Mouse (Mus musculus): ENCODE measurements around the gene Adgrg3. TPM values are rescaled to one million over a fixed set of nuclear protein-coding genes. Genes with fewer than 3 reads are reported as not detected.

Adgrg3 gene
- polyA plus RNA-seq, 1 experiment from 2014 or later = 3.7 TPM

- no peak for ATAC-seq (ENCODE audit: insufficient number of reproducible peaks, insufficient read depth, low FRiP score, low read depth)
- H3K4me2 ChIP-seq (ENCODE audit: low read length) = no peak overlapping the region
- H3K27ac ChIP-seq (replicated peaks in 1 of 2; ENCODE audit: control insufficient read depth in 1 of 2, insufficient read depth in 1 of 2, low read depth in 2 of 2, low read length in 2 of 2) = no peak overlapping the region
- no peaks in the 10 kb centered on the region for H3K9me3 ChIP-seq (ENCODE audit: control insufficient read depth, low read length)
- H3K4me3 ChIP-seq (ENCODE audit: control insufficient read depth in 1 of 2, insufficient read depth in 1 of 2, low read depth in 1 of 2, low read length in 2 of 2) = no peak overlapping the region
- no peaks in the 10 kb centered on the region for H3K4me1 ChIP-seq (ENCODE audit: control insufficient read depth in 2 of 2, insufficient read depth in 2 of 2, low read length in 2 of 2)
- H3K27me3 ChIP-seq (ENCODE audit: control insufficient read depth, insufficient read depth, low read length) = no peaks in the 10 kb centered on the region
- no peaks in the 10 kb centered on the region for H3K36me3 ChIP-seq (ENCODE audit: control insufficient read depth, insufficient read depth, low read length)
- H3K9ac ChIP-seq (ENCODE audit: low read length) = no peak overlapping the region
- WGBS = 64% methylated on average over 6 of the region's 6 CpGs
Observed at GRCm38 (mm10) chr8:95047884-95048680, 30.6 kb downstream of the Adgrg3 start.

GRCm38 (mm10) chr8:95049636-95050035, 32.1 kb downstream of the Adgrg3 start:
- Histone ChIP-seq H3K4me3 (ENCODE audit: control insufficient read depth in 1 of 2, insufficient read depth in 1 of 2, low read depth in 1 of 2, low read length in 2 of 2) (no peak overlapping the region), H3K4me2 (ENCODE audit: low read length) (no peak overlapping the region), H3K4me1 (ENCODE audit: control insufficient read depth in 2 of 2, insufficient read depth in 2 of 2, low read length in 2 of 2) (no peaks in the 10 kb centered on the region), H3K27ac (replicated peaks in 1 of 2; ENCODE audit: control insufficient read depth in 1 of 2, insufficient read depth in 1 of 2, low read depth in 2 of 2, low read length in 2 of 2) (no peak overlapping the region), H3K9ac (ENCODE audit: low read length) (no peak overlapping the region), H3K36me3 (ENCODE audit: control insufficient read depth, insufficient read depth, low read length) (no peaks in the 10 kb centered on the region), H3K9me3 (ENCODE audit: control insufficient read depth, low read length) (no peaks in the 10 kb centered on the region), H3K27me3 (ENCODE audit: control insufficient read depth, insufficient read depth, low read length) (no peaks in the 10 kb centered on the region)
- ATAC-seq (ENCODE audit: insufficient number of reproducible peaks, insufficient read depth, low FRiP score, low read depth) = no peak
- 65% methylated on average over 2 of the region's 2 CpGs for WGBS

- Histone ChIP-seq H3K4me2 (ENCODE audit: low read length) (no peak overlapping the region), H3K27me3 (ENCODE audit: control insufficient read depth, insufficient read depth, low read length) (no peaks in the 10 kb centered on the region), H3K27ac (replicated peaks in 1 of 2; ENCODE audit: control insufficient read depth in 1 of 2, insufficient read depth in 1 of 2, low read depth in 2 of 2, low read length in 2 of 2) (no peak overlapping the region), H3K9me3 (ENCODE audit: control insufficient read depth, low read length) (no peaks in the 10 kb centered on the region), H3K36me3 (ENCODE audit: control insufficient read depth, insufficient read depth, low read length) (no peaks in the 10 kb centered on the region), H3K4me3 (ENCODE audit: control insufficient read depth in 1 of 2, insufficient read depth in 1 of 2, low read depth in 1 of 2, low read length in 2 of 2) (no peak overlapping the region), H3K9ac (ENCODE audit: low read length) (no peak overlapping the region), H3K4me1 (ENCODE audit: control insufficient read depth in 2 of 2, insufficient read depth in 2 of 2, low read length in 2 of 2) (peaks cover 2% of the 10 kb centered on the region in 2 experiments; a peak in 2 of 4 replicates)
- WGBS = 57% methylated on average over 6 of the region's 6 CpGs
- no peak for ATAC-seq (ENCODE audit: insufficient number of reproducible peaks, insufficient read depth, low FRiP score, low read depth)
Observed at GRCm38 (mm10) chr8:95054438-95054837, 36.9 kb downstream of the Adgrg3 start.

- no peaks in the 10 kb centered on the region for H3K27me3 ChIP-seq (ENCODE audit: control insufficient read depth, insufficient read depth, low read length)
- H3K27ac ChIP-seq (replicated peaks in 1 of 2; ENCODE audit: control insufficient read depth in 1 of 2, insufficient read depth in 1 of 2, low read depth in 2 of 2, low read length in 2 of 2) = no peak within 1 kb of the TSS
- no peaks in the 10 kb centered on the region for H3K9me3 ChIP-seq (ENCODE audit: control insufficient read depth, low read length)
- peaks cover 2 to 5% of the 10 kb centered on the region in 2 experiments; a peak in 2 of 4 replicates for H3K4me1 ChIP-seq (ENCODE audit: control insufficient read depth in 2 of 2, insufficient read depth in 2 of 2, low read length in 2 of 2)
- 0 out of 2 replicates have a peak, but pooled peaks have one; percentile 28 for ATAC-seq (ENCODE audit: insufficient number of reproducible peaks, insufficient read depth, low FRiP score, low read depth)
- H3K36me3 ChIP-seq (ENCODE audit: control insufficient read depth, insufficient read depth, low read length) = no peaks in the 10 kb centered on the region
- H3K4me2 ChIP-seq (ENCODE audit: low read length) = no peak within 1 kb of the TSS
- no peak within 1 kb of the TSS for H3K9ac ChIP-seq (ENCODE audit: low read length)
- no peak within 1 kb of the TSS for H3K4me3 ChIP-seq (ENCODE audit: control insufficient read depth in 1 of 2, insufficient read depth in 1 of 2, low read depth in 1 of 2, low read length in 2 of 2)
- 12% methylated on average over 2 of the region's 2 CpGs for WGBS
Observed at GRCm38 (mm10) chr8:95054927-95055510, 37.5 kb downstream of the Adgrg3 start, which contains the start of gene Drc7. Drc7 (plus strand) TSS chr8:95055103.

GRCm38 (mm10) chr8:95056414-95056813, 38.9 kb downstream of the Adgrg3 start:
- no peaks in the 10 kb centered on the region for H3K27me3 ChIP-seq (ENCODE audit: control insufficient read depth, insufficient read depth, low read length)
- H3K4me1 ChIP-seq (ENCODE audit: control insufficient read depth in 2 of 2, insufficient read depth in 2 of 2, low read length in 2 of 2) = peaks cover 2 to 5% of the 10 kb centered on the region in 2 experiments; a peak in 2 of 4 replicates
- H3K4me3 ChIP-seq (ENCODE audit: control insufficient read depth in 1 of 2, insufficient read depth in 1 of 2, low read depth in 1 of 2, low read length in 2 of 2) = no peak overlapping the region
- H3K9me3 ChIP-seq (ENCODE audit: control insufficient read depth, low read length) = no peaks in the 10 kb centered on the region
- 79% methylated on average over 5 of the region's 5 CpGs for WGBS
- no peak overlapping the region for H3K9ac ChIP-seq (ENCODE audit: low read length)
- no peak overlapping the region for H3K4me2 ChIP-seq (ENCODE audit: low read length)
- no peaks in the 10 kb centered on the region for H3K36me3 ChIP-seq (ENCODE audit: control insufficient read depth, insufficient read depth, low read length)
- ATAC-seq (ENCODE audit: insufficient number of reproducible peaks, insufficient read depth, low FRiP score, low read depth) = no peak
- H3K27ac ChIP-seq (replicated peaks in 1 of 2; ENCODE audit: control insufficient read depth in 1 of 2, insufficient read depth in 1 of 2, low read depth in 2 of 2, low read length in 2 of 2) = no peak overlapping the region

- no peak overlapping the region for H3K4me3 ChIP-seq (ENCODE audit: control insufficient read depth in 1 of 2, insufficient read depth in 1 of 2, low read depth in 1 of 2, low read length in 2 of 2)
- 70% methylated on average over 6 of the region's 6 CpGs for WGBS
- no peak overlapping the region for H3K27ac ChIP-seq (replicated peaks in 1 of 2; ENCODE audit: control insufficient read depth in 1 of 2, insufficient read depth in 1 of 2, low read depth in 2 of 2, low read length in 2 of 2)
- ATAC-seq (ENCODE audit: insufficient number of reproducible peaks, insufficient read depth, low FRiP score, low read depth) = no peak
- no peaks in the 10 kb centered on the region for H3K36me3 ChIP-seq (ENCODE audit: control insufficient read depth, insufficient read depth, low read length)
- no peaks in the 10 kb centered on the region for H3K27me3 ChIP-seq (ENCODE audit: control insufficient read depth, insufficient read depth, low read length)
- H3K4me1 ChIP-seq (ENCODE audit: control insufficient read depth in 2 of 2, insufficient read depth in 2 of 2, low read length in 2 of 2) = peaks cover 2 to 5% of the 10 kb centered on the region in 2 experiments; a peak in 2 of 4 replicates
- no peaks in the 10 kb centered on the region for H3K9me3 ChIP-seq (ENCODE audit: control insufficient read depth, low read length)
- H3K9ac ChIP-seq (ENCODE audit: low read length) = no peak overlapping the region
- H3K4me2 ChIP-seq (ENCODE audit: low read length) = no peak overlapping the region
Observed at GRCm38 (mm10) chr8:95058661-95059060, 41.2 kb downstream of the Adgrg3 start.

GRCm38 (mm10) chr8:95059812-95060533, 42.5 kb downstream of the Adgrg3 start:
- Histone ChIP-seq H3K9ac (ENCODE audit: low read length) (no peak overlapping the region), H3K27ac (replicated peaks in 1 of 2; ENCODE audit: control insufficient read depth in 1 of 2, insufficient read depth in 1 of 2, low read depth in 2 of 2, low read length in 2 of 2) (peak overlapping the region; percentile 34 to 49; a peak in 3 of 4 replicates), H3K4me3 (ENCODE audit: control insufficient read depth in 1 of 2, insufficient read depth in 1 of 2, low read depth in 1 of 2, low read length in 2 of 2) (no peak overlapping the region), H3K9me3 (ENCODE audit: control insufficient read depth, low read length) (no peaks in the 10 kb centered on the region), H3K4me2 (ENCODE audit: low read length) (no peak overlapping the region), H3K36me3 (ENCODE audit: control insufficient read depth, insufficient read depth, low read length) (no peaks in the 10 kb centered on the region), H3K4me1 (ENCODE audit: control insufficient read depth in 2 of 2, insufficient read depth in 2 of 2, low read length in 2 of 2) (peaks cover 2 to 5% of the 10 kb centered on the region in 2 experiments; a peak in 2 of 4 replicates), H3K27me3 (ENCODE audit: control insufficient read depth, insufficient read depth, low read length) (no peaks in the 10 kb centered on the region)
- 43% methylated on average over 6 of the region's 6 CpGs for WGBS
- no peak for ATAC-seq (ENCODE audit: insufficient number of reproducible peaks, insufficient read depth, low FRiP score, low read depth)
